Mouse (Mus musculus) right cerebral cortex, adult 2 months (tissue): ENCODE data around the gene Ttc39d.
"Not testable (repeated sequence)": the region's sequence is repeated elsewhere in the genome, so short reads cannot be mapped to it uniquely, and the experiment has no call there.

Experiments used
- DNase-seq, 2 experiments: peaks; one replicate each; pipeline ENCODE4 v3.0.0; 2021 to 2022; ENCODE audit warnings: low spot score in 2 of 2

The Ttc39d gene

GRCm38 (mm10) chr17:80193075-80193474, 14.2 kb upstream of the Ttc39d start:
- DNase-seq: no peak

DNA sequence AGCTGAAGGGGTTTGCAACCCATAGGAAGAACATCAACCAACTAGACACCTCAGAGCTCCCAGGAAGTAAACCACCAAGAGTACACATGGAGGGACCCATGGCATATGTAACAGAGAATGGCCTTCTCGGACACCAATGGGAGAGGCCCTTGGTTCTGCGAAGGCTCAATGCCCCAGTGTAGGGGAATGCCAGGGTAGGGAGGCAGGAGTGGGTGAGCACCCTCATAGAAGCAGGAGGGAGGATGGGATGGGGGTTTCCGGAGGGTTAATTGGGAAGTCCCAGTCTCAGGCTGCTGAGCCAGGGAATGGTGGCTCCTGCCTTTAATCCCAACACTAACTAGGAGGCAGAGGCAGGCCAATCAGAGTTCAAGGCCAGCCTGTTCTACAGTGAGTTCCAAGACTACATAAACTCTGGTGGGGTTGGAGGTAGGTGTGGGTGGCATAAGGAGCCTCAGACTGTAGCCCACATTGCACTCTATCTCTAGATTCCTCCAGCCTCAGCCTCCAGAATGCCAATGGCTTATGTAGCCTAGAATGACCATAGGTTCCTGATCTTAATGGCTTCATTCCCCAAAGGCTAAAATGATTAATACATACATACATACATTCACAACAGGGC, 8.0 kb upstream of the Ttc39d start:
- DNase-seq: no peak

DNA sequence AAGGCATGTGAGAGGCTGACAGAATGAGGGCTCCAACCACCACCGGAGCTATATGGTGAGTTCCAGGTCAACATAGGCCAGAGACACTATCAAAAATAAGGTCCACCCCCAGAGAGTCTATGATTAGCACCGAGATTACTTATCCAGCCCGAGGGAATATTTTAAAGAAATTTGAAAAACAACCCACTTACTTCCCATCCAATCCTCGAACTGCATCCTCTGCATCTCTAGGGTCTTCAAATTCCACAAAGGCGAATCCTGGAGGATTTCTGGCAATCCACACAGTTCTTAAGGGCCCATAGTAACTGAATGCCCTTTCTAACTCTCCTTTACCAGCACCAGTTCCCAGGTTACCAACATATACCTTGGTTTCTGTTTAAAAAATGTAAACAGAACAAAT, 1.6 kb upstream of the Ttc39d start:
- no peak for DNase-seq

DNA sequence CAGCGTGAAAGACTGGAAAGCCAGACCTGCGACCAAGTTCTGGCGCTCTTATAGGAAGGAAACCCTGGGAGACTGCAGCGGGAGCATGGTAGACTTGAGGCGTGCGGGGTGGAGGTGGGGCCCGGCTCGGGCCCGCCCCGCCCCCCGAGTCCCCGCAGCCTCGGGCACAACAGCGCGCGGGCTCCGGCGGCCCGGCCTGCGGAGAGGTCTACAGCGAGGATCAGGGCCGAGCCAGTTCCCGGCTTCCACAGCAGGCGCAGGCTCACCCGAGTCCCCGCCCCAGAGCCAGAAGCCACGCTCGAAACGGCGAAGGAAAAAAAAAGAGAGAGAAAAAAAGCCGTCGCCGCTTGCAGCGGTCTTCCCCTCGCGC, 974 bp upstream of the Ttc39d start:
- DNase-seq: no peak

DNA sequence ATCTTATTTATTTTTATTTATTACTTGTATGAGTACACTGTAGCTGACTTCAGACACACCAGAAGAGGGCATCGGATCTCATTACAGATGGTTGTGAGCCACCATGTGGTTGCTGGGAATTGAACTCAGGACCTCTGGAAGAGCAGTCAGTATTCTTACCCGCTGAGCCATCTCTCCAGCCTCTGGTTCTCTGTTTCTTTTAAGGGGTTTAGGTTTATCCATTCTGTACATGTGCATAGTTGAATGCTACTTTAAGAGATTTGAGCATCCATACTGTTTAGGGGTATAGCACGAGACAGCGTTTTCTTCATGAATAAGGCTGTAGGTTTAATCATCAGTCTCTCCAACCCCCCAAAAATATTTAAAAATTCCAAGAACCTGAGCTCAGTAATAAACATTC, 6.7 kb downstream of the Ttc39d start:
- not testable (repeated sequence) for DNase-seq

DNA sequence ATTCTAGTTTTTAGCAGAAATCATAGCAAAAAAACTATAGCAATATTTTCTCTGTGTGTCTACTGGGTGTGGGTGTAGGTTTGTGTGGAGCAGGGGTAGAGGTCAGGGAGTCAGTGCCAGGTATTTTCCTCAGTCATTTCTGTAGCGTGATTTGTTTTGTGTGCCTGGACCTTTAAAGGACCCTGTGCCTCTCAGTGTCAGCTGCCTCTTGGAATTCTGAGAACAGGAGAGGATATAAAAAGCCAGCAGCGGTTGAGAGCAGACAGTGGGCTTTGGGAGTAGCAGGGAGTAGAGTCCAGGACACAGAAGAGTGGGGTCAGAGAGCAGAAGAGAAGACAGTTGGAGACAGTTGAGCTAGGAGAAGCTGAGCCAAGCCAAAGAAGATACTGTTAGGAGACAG, 12.9 kb downstream of the Ttc39d start:
- DNase-seq: no peak

GRCm38 (mm10) chr17:80221202-80221601, 13.9 kb downstream of the Ttc39d start:
- DNase-seq: no peak

DNA sequence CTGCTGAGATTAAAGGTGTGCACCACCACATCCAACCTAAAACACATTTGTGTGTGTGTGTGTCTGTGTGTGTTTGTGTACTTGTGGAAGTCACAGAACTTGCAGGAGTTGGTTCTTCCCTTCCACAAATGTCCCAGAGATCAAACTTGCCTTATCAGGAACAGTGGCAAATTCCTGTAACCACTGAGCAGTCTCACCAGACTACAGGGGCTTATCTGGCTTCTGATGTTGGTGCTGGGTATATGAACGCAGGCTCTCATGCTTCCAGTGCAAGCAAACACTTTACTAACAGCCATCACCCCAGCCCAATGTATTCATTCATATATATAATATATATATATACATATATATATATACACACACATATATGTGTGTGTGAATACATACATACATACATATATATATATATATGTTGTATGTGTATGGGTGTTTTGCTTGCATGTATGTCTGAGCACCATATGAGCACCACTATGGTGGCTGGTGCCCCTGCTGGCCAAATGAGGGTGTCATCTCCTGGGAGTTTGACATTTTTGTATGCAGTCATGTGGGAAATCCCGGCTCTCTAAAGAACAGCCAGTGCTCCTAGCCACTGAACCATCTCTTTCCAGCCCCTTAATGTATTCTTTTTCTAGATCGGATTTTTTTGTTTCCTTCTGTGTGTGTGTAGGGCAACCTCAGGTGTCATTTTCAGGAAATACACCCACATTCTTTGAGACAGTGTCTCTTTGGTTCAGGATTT, 14.8 kb downstream of the Ttc39d start:
- DNase-seq: no peak

DNA sequence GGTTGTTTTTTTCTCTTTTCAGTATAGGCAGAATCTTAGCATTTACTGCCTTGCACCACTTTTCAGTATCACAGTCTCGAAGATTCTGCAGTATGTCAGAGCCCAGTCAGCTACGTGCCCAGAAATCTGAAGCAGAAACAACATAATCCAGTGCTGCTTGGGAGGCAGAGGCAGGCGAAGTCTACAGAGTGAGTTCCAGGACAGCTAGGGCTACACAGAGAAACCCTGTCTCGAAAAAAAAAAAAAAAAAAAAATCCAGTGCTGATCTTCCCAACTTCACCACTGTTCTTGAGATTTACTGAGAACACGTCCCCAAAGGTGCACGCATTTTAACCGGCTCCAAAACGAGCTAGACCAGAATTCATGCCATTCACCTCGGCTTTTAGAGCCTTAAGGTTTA, 16.6 kb downstream of the Ttc39d start:
- DNase-seq: no peak

DNA sequence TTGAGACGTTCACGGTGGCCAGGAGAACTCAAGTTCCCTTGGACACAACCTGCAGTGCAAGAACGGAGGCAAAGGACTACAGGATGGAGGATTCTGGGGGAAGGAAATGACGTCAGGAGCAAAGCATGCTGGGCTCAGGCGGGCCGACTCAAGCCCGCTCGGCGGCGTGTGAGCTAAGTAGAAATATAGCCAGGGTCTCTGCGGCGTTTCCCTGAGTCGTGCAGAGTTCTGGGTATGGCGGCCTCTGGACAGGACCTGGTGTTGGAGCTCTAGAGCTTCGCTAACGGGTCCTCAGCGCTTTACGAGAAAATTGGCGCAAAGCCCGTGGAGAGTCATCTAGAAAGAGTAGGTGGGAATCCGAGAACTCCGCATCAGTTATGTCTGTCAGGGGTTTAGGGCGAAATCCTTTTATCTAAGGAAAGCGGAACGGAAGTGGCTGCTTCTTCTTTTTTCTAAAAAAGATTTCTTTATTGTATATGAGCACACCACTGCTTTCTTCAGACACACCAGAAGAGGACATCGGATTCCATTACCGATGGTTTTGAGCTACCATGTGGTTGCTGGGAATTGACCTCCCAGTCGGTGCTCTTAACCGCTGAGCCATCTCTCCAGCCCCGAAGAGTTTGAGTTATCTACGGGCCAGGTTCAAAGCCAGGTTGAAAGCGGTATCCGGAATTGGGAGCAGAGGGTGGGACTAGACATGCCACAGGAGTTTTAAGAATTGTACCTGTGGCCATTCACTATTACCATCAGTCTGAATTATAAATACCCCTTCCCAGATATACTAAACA, 17.3 kb downstream of the Ttc39d start, which contains the start of gene Gemin6:
Gene Gemin6 (plus strand): TSS at position 116 of the 791 bp plus-strand sequence.
- peak; percentile 87 to 91 for DNase-seq

GRCm38 (mm10) chr17:80225142-80225541, 17.9 kb downstream of the Ttc39d start:
- not testable (repeated sequence) for DNase-seq

- DNase-seq: no peak
These were observed 22.1 kb downstream of the Ttc39d start for GRCm38 (mm10) chr17:80229396-80229795.

DNA sequence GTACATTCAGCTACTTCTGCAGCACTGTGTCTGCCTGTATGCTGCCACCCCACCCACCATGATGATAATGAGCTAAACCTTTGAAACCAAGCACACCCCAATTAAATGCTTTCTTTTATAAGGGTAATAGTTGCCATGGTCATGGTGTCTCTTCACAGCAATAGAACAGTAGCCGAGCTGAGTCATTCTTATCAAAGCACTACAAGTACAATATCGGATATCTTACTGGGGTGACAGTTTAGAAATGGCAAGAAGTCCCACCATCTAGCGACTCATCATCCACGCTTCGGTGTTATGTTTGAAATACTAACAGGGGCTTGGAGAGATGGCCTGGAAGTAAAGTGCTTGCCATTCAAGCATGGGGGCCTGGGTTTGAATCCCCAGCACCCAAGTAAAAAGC, 26.6 kb downstream of the Ttc39d start:
- DNase-seq: no peak

GRCm38 (mm10) chr17:80234376-80234775, 27.1 kb downstream of the Ttc39d start:
- DNase-seq: no peak

GRCm38 (mm10) chr17:80235477-80235876, 28.2 kb downstream of the Ttc39d start:
- DNase-seq: peak in 1 of 2 experiments; percentile 27

GRCm38 (mm10) chr17:80236805-80237204, 29.5 kb downstream of the Ttc39d start:
- no peak for DNase-seq

GRCm38 (mm10) chr17:80237475-80237874, 30.2 kb downstream of the Ttc39d start:
- DNase-seq: no peak

- DNase-seq: no peak
These were observed 34.3 kb downstream of the Ttc39d start for GRCm38 (mm10) chr17:80241594-80241993.

GRCm38 (mm10) chr17:80243116-80243515, 35.9 kb downstream of the Ttc39d start:
- no peak for DNase-seq

- no peak for DNase-seq
These were observed 45.7 kb downstream of the Ttc39d start for GRCm38 (mm10) chr17:80252757-80253525.

DNA sequence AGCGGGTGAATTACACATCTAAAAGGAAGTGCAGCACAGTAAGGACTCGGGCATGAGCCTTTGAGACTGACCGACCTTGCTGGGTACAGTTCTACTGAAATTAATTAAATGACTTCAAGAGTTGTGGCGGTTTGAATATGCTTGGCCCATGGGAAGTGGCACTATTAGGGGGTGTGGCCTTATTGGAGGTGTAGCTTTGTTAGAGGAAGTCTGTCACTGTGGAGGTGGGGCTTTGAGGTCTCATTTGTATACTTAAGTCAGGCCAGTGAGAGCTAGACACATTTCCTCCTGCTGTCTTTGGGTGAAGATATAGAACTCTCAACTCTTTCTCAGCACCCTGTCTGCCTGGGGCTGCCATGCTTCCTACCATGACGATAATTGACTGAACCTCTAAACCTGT, 47.2 kb downstream of the Ttc39d start:
- DNase-seq: no peak

GRCm38 (mm10) chr17:80255208-80255607, 47.9 kb downstream of the Ttc39d start:
- DNase-seq: no peak
